Mouse (Mus musculus) hindbrain, embryonic 13.5 days (tissue): ENCODE measurements at regions not wholly inside any gene's neighbourhood (a gene's known extent, or its start where the extent isn't known, plus 50 kb on each side); places are given as distances from the start of the nearest gene placed in this dataset.
"Not testable (repeated sequence)": the region's sequence is repeated elsewhere in the genome, so short reads cannot be mapped to it uniquely, and the experiment has no call there.

ENCODE experiments used
- ATAC-seq: fragments of 200-750 bp; cut with Nextera tagmentation; 2 replicates; pipeline ENCODE4 v1.8.0; 2017; ENCODE audit warnings: moderate TSS enrichment; ENCODE audit not compliant: low FRiP score
- H3K27ac ChIP-seq: fragments of 300-500 bp; sonication (generic); 2 replicates; pipeline ENCODE4 v1.5.1; 2015; ENCODE audit warnings: inconsistent platforms, mild to moderate bottlenecking, moderate library complexity
- H3K27me3 ChIP-seq: fragments of 300-500 bp; sonication (generic); 2 replicates; pipeline ENCODE4 v1.6.1; 2015; ENCODE audit warnings: mild to moderate bottlenecking, inconsistent platforms
- H3K36me3 ChIP-seq: fragments of 300-500 bp; sonication (generic); 2 replicates; pipeline ENCODE4 v1.6.1; 2015; ENCODE audit warnings: mild to moderate bottlenecking, inconsistent platforms
- H3K4me1 ChIP-seq: fragments of 300-500 bp; sonication (generic); replicated peaks from 2 replicates; pipeline ENCODE4 v1.6.1; 2015; ENCODE audit warnings: inconsistent platforms
- H3K4me2 ChIP-seq: fragments of 300-500 bp; sonication (generic); 2 replicates; pipeline ENCODE4 v1.6.1; 2015; ENCODE audit warnings: inconsistent platforms, mild to moderate bottlenecking, moderate library complexity
- H3K4me3 ChIP-seq: fragments of 300-500 bp; sonication (generic); 2 replicates; pipeline ENCODE4 v1.5.1; 2015; ENCODE audit warnings: mild to moderate bottlenecking, inconsistent platforms
- H3K9ac ChIP-seq: fragments of 300-500 bp; sonication (generic); 2 replicates; pipeline ENCODE4 v1.6.1; 2015; ENCODE audit warnings: mild to moderate bottlenecking, inconsistent platforms
- H3K9me3 ChIP-seq: fragments of 300-500 bp; sonication (generic); 2 replicates; pipeline ENCODE4 v1.6.1; 2016; ENCODE audit warnings: inconsistent platforms
- WGBS: fragments of 180-500 bp; shearing (Covaris S2); methylation state at CpG from one replicate; pipeline ENCODE4 v1.1.7; 2015; 5-methylcytosine and 5-hydroxymethylcytosine counted together

GRCm38 (mm10) chr5:64702404-64702803 lies 100.8 kb upstream of the Klf3 start:
- H3K4me2 ChIP-seq, ATAC-seq, H3K4me3 ChIP-seq, H3K9ac ChIP-seq, H3K27me3 ChIP-seq, H3K9me3 ChIP-seq, H3K36me3 ChIP-seq: not testable (repeated sequence)
- H3K27ac ChIP-seq = peak overlapping the region; percentile 80
- H3K4me1 ChIP-seq = peaks cover 27% of the 10 kb centered on the region
- 56% methylated on average over 1 of the region's 1 CpGs for WGBS

GRCm38 (mm10) chr5:64703091-64703872 lies 99.9 kb upstream of the Klf3 start:
- H3K4me1 ChIP-seq = peaks cover 27% of the 10 kb centered on the region
- peak; percentile 88 for ATAC-seq
- H3K4me2 ChIP-seq = 0 out of 2 replicates have a peak overlapping the region, but pooled peaks have one; percentile 21
- 29% methylated on average over 9 of the region's 9 CpGs for WGBS
- H3K4me3 ChIP-seq = no peak overlapping the region
- H3K27me3 ChIP-seq = no peaks in the 10 kb centered on the region
- H3K27ac ChIP-seq = peak overlapping the region; percentile 70
- no peaks in the 10 kb centered on the region for H3K9me3 ChIP-seq
- no peaks in the 10 kb centered on the region for H3K36me3 ChIP-seq
- no peak overlapping the region for H3K9ac ChIP-seq

- ATAC-seq = no peak
- peaks cover 27% of the 10 kb centered on the region for H3K4me1 ChIP-seq
- H3K4me2 ChIP-seq = no peak overlapping the region
- no peaks in the 10 kb centered on the region for H3K9me3 ChIP-seq
- no peaks in the 10 kb centered on the region for H3K36me3 ChIP-seq
- H3K27me3 ChIP-seq = no peaks in the 10 kb centered on the region
- H3K9ac ChIP-seq = no peak overlapping the region
- no peak overlapping the region; the same call in 1 of the 2 replicates for H3K27ac ChIP-seq
- 64% methylated on average over 7 of the region's 7 CpGs for WGBS
- H3K4me3 ChIP-seq = no peak overlapping the region
Measured at GRCm38 (mm10) chr5:64704144-64704543, 99.0 kb upstream of the Klf3 start.

- ATAC-seq = no peak
- H3K27ac ChIP-seq = no peak overlapping the region
- no peak overlapping the region for H3K9ac ChIP-seq
- peaks cover 26% of the 10 kb centered on the region for H3K4me1 ChIP-seq
- no peaks in the 10 kb centered on the region for H3K9me3 ChIP-seq
- no peak overlapping the region for H3K4me3 ChIP-seq
- no peak overlapping the region for H3K4me2 ChIP-seq
- no peaks in the 10 kb centered on the region for H3K36me3 ChIP-seq
- H3K27me3 ChIP-seq = no peaks in the 10 kb centered on the region
- 84% methylated on average over 3 of the region's 3 CpGs for WGBS
Measured at GRCm38 (mm10) chr5:64706586-64706985, 96.6 kb upstream of the Klf3 start.

- WGBS = 29% methylated on average over 4 of the region's 4 CpGs
- no peak for ATAC-seq
- no peak overlapping the region for H3K4me3 ChIP-seq
Measured at GRCm38 (mm10) chr5:64709146-64709545, 94.0 kb upstream of the Klf3 start.

GRCm38 (mm10) chr5:64710236-64710635 lies 93.0 kb upstream of the Klf3 start:
- H3K36me3 ChIP-seq = no peaks in the 10 kb centered on the region
- ATAC-seq = no peak
- 85% methylated on average over 3 of the region's 3 CpGs for WGBS

More at GRCm38 (mm10) chr5:64709146-64709545, 94.0 kb upstream of the Klf3 start:
- H3K27me3 ChIP-seq = no peaks in the 10 kb centered on the region
- H3K9me3 ChIP-seq = no peaks in the 10 kb centered on the region
- no peak overlapping the region for H3K27ac ChIP-seq
- H3K4me2 ChIP-seq = no peak overlapping the region
- H3K36me3 ChIP-seq = no peaks in the 10 kb centered on the region
- H3K4me1 ChIP-seq = peaks cover 8% of the 10 kb centered on the region
- no peak overlapping the region for H3K9ac ChIP-seq

GRCm38 (mm10) chr5:64710968-64711367 lies 92.2 kb upstream of the Klf3 start:
- H3K9ac ChIP-seq = no peak overlapping the region
- no peak overlapping the region for H3K4me2 ChIP-seq
- WGBS = 93% methylated on average over 4 of the region's 4 CpGs
- no peak overlapping the region for H3K4me3 ChIP-seq
- no peaks in the 10 kb centered on the region for H3K27me3 ChIP-seq
- no peak for ATAC-seq
- no peaks in the 10 kb centered on the region for H3K36me3 ChIP-seq
- H3K4me1 ChIP-seq = peaks cover 4% of the 10 kb centered on the region; the same call in 1 of the 2 replicates
- H3K27ac ChIP-seq = no peak overlapping the region
- H3K9me3 ChIP-seq = no peaks in the 10 kb centered on the region

More at GRCm38 (mm10) chr5:64710236-64710635, 93.0 kb upstream of the Klf3 start:
- Histone ChIP-seq H3K9ac (no peak overlapping the region), H3K4me3 (no peak overlapping the region), H3K4me2 (no peak overlapping the region), H3K27ac (no peak overlapping the region), H3K9me3 (no peaks in the 10 kb centered on the region), H3K27me3 (no peaks in the 10 kb centered on the region), H3K4me1 (peaks cover 4% of the 10 kb centered on the region; the same call in 1 of the 2 replicates)

- H3K4me2 ChIP-seq = no peak overlapping the region
Measured at GRCm38 (mm10) chr5:64714221-64714653, 89.0 kb upstream of the Klf3 start.

GRCm38 (mm10) chr5:64714710-64715109 lies 88.5 kb upstream of the Klf3 start:
- WGBS = 42% methylated on average over 7 of the region's 7 CpGs
- Histone ChIP-seq H3K4me3 (no peak overlapping the region), H3K27me3 (no peaks in the 10 kb centered on the region), H3K9me3 (no peaks in the 10 kb centered on the region), H3K4me2 (no peak overlapping the region), H3K27ac (peak overlapping the region; percentile 35), H3K4me1 (peaks cover 4% of the 10 kb centered on the region; the same call in 1 of the 2 replicates), H3K9ac (no peak overlapping the region), H3K36me3 (no peaks in the 10 kb centered on the region)
- peak; percentile 76; the same call in 1 of the 2 replicates for ATAC-seq

More at GRCm38 (mm10) chr5:64714221-64714653, 89.0 kb upstream of the Klf3 start:
- peak; percentile 57; the same call in 1 of the 2 replicates for ATAC-seq
- H3K27ac ChIP-seq = peak overlapping the region; percentile 35; the same call in 1 of the 2 replicates
- no peak overlapping the region for H3K4me3 ChIP-seq
- no peak overlapping the region for H3K9ac ChIP-seq
- H3K36me3 ChIP-seq = no peaks in the 10 kb centered on the region
- no peaks in the 10 kb centered on the region for H3K9me3 ChIP-seq
- no peaks in the 10 kb centered on the region for H3K27me3 ChIP-seq
- 18% methylated on average over 10 of the region's 10 CpGs for WGBS
- H3K4me1 ChIP-seq = peaks cover 4% of the 10 kb centered on the region; the same call in 1 of the 2 replicates

- H3K27ac ChIP-seq = no peak overlapping the region
- WGBS = 91% methylated on average over 4 of the region's 4 CpGs
Measured at GRCm38 (mm10) chr5:64716551-64716950, 86.6 kb upstream of the Klf3 start.

GRCm38 (mm10) chr5:64722211-64722610 lies 81.0 kb upstream of the Klf3 start:
- Histone ChIP-seq H3K9me3 (no peaks in the 10 kb centered on the region; the same call in 1 of the 2 replicates), H3K27ac (no peak overlapping the region)

More at GRCm38 (mm10) chr5:64716551-64716950, 86.6 kb upstream of the Klf3 start:
- Histone ChIP-seq H3K4me1 (peaks cover 4% of the 10 kb centered on the region; the same call in 1 of the 2 replicates), H3K4me3 (no peak overlapping the region), H3K27me3 (no peaks in the 10 kb centered on the region), H3K9ac (no peak overlapping the region), H3K4me2 (no peak overlapping the region), H3K36me3 (no peaks in the 10 kb centered on the region), H3K9me3 (no peaks in the 10 kb centered on the region)
- no peak for ATAC-seq

GRCm38 (mm10) chr5:64727847-64728246 lies 75.3 kb upstream of the Klf3 start:
- no peak overlapping the region for H3K9ac ChIP-seq
- WGBS = 72% methylated on average over 2 of the region's 2 CpGs

More at GRCm38 (mm10) chr5:64722211-64722610, 81.0 kb upstream of the Klf3 start:
- no peaks in the 10 kb centered on the region for H3K4me1 ChIP-seq
- H3K27me3 ChIP-seq = no peaks in the 10 kb centered on the region
- no peaks in the 10 kb centered on the region for H3K36me3 ChIP-seq
- H3K9ac ChIP-seq = no peak overlapping the region
- no peak overlapping the region for H3K4me2 ChIP-seq
- no peak overlapping the region for H3K4me3 ChIP-seq
- no peak for ATAC-seq

More at GRCm38 (mm10) chr5:64727847-64728246, 75.3 kb upstream of the Klf3 start:
- no peaks in the 10 kb centered on the region; the same call in 1 of the 2 replicates for H3K9me3 ChIP-seq
- no peak overlapping the region for H3K27ac ChIP-seq
- no peak overlapping the region for H3K4me3 ChIP-seq
- H3K4me1 ChIP-seq = no peaks in the 10 kb centered on the region
- no peaks in the 10 kb centered on the region for H3K27me3 ChIP-seq
- H3K4me2 ChIP-seq = no peak overlapping the region
- H3K36me3 ChIP-seq = no peaks in the 10 kb centered on the region
- ATAC-seq = no peak
